Mouse (Mus musculus): ENCODE data around the gene Lalba. TPM values are rescaled to one million over a fixed set of nuclear protein-coding genes. Genes with fewer than 3 reads are reported as not detected.

Lalba gene
- polyA plus RNA-seq, 1 experiment from 2014 or later, result not detected

Other genes with a start within 250 kb of the Lalba start
- gene Olfr286, start 248.3 kb downstream of the Lalba start, polyA plus RNA-seq (2015; fragmentation: Nextera tagmentation; extraction: Ambion mirVana), result not detected in 2 replicates
- gene H1fnt, start 225.4 kb downstream of the Lalba start, polyA plus RNA-seq (2015; fragmentation: Nextera tagmentation; extraction: Ambion mirVana), result not detected in 2 replicates
- 0.21 and 0.36 TPM in 2 replicates for gene Zfp641, start 186.6 kb downstream of the Lalba start, polyA plus RNA-seq (2015; fragmentation: Nextera tagmentation; extraction: Ambion mirVana)
- gene Olfr285, start 165.4 kb downstream of the Lalba start, polyA plus RNA-seq (2015; fragmentation: Nextera tagmentation; extraction: Ambion mirVana), result not detected in 2 replicates
- gene Olfr284, start 141.7 kb downstream of the Lalba start, polyA plus RNA-seq (2015; fragmentation: Nextera tagmentation; extraction: Ambion mirVana), result not detected in 2 replicates
- not detected in 2 replicates for gene Olfr283, start 101.8 kb downstream of the Lalba start, polyA plus RNA-seq (2015; fragmentation: Nextera tagmentation; extraction: Ambion mirVana)
- gene Olfr282, start 51.5 kb downstream of the Lalba start, polyA plus RNA-seq (2015; fragmentation: Nextera tagmentation; extraction: Ambion mirVana), result not detected in 2 replicates
- gene Olfr281, start 30.1 kb downstream of the Lalba start, polyA plus RNA-seq (2015; fragmentation: Nextera tagmentation; extraction: Ambion mirVana), result not detected in 2 replicates
- gene OR5BS1P, start 12.8 kb downstream of the Lalba start, polyA plus RNA-seq (2015; fragmentation: Nextera tagmentation; extraction: Ambion mirVana), result not detected in 2 replicates
- gene Olfr279, start 9.7 kb upstream of the Lalba start, polyA plus RNA-seq (2015; fragmentation: Nextera tagmentation; extraction: Ambion mirVana), result not detected in 2 replicates
- 81.4 and 86.7 TPM in 2 replicates for gene Kansl2, start 51.5 kb upstream of the Lalba start, polyA plus RNA-seq (2015; fragmentation: Nextera tagmentation; extraction: Ambion mirVana)
- 42.4 and 44.9 TPM in 2 replicates for gene Ccnt1, start 88.2 kb upstream of the Lalba start, polyA plus RNA-seq (2015; fragmentation: Nextera tagmentation; extraction: Ambion mirVana)
- 0.77 TPM in 1 of 2 replicates, not detected in the other for gene 4930415O20Rik, start 88.3 kb upstream of the Lalba start, polyA plus RNA-seq (2015; fragmentation: Nextera tagmentation; extraction: Ambion mirVana)
- gene Adcy6, start 127.4 kb upstream of the Lalba start, polyA plus RNA-seq (2015; fragmentation: Nextera tagmentation; extraction: Ambion mirVana), result 21.4 and 23.0 TPM in 2 replicates
- gene Cacnb3, start 148.1 kb upstream of the Lalba start, polyA plus RNA-seq (2015; fragmentation: Nextera tagmentation; extraction: Ambion mirVana), result 24.9 and 26.7 TPM in 2 replicates
- 23.3 and 23.7 TPM in 2 replicates for gene Ddx23, start 180.2 kb upstream of the Lalba start, polyA plus RNA-seq (2015; fragmentation: Nextera tagmentation; extraction: Ambion mirVana)
- gene Rnd1, start 194.7 kb upstream of the Lalba start, polyA plus RNA-seq (2015; fragmentation: Nextera tagmentation; extraction: Ambion mirVana), result 0.97 and 1.1 TPM in 2 replicates
- gene Ccdc65, start 225.5 kb upstream of the Lalba start, polyA plus RNA-seq (2015; fragmentation: Nextera tagmentation; extraction: Ambion mirVana), result 0.67 and 0.92 TPM in 2 replicates
- gene Fkbp11, start 245.5 kb upstream of the Lalba start, polyA plus RNA-seq (2015; fragmentation: Nextera tagmentation; extraction: Ambion mirVana), result 68.0 and 117 TPM in 2 replicates

Data from intestine, embryonic 15.5 days (tissue).